Mouse (Mus musculus) embryonic facial prominence, embryonic 12.5 days (tissue): Measurements from ENCODE around the gene Hoxc8. TPM values are rescaled to one million over a fixed set of nuclear protein-coding genes. Genes with fewer than 3 reads are reported as not detected.

Experiments
- ATAC-seq: fragments of 200-750 bp; cut with Nextera tagmentation; 2 replicates; pipeline ENCODE4 v1.8.0; 2017; ENCODE audit not compliant: insufficient number of reproducible peaks, insufficient read depth, low FRiP score, low TSS enrichment
- H3K27ac ChIP-seq: fragments of 300-500 bp; sonication (generic); 2 replicates; pipeline ENCODE4 v1.5.1; 2016; ENCODE audit warnings: mild to moderate bottlenecking
- H3K27me3 ChIP-seq: fragments of 300-500 bp; sonication (generic); 2 replicates; pipeline ENCODE4 v1.6.1; 2016; ENCODE audit warnings: mild to moderate bottlenecking, moderate library complexity
- H3K36me3 ChIP-seq: fragments of 300-500 bp; sonication (generic); 2 replicates; pipeline ENCODE4 v1.6.1; 2016; ENCODE audit warnings: mild to moderate bottlenecking
- H3K4me1 ChIP-seq: fragments of 300-500 bp; sonication (generic); 2 replicates; pipeline ENCODE4 v1.6.1; 2016
- H3K4me2 ChIP-seq: fragments of 300-500 bp; sonication (generic); replicated peaks from 2 replicates; pipeline ENCODE4 v1.6.1; 2016; ENCODE audit warnings: mild to moderate bottlenecking, moderate library complexity
- H3K4me3 ChIP-seq: fragments of 300-500 bp; sonication (generic); 2 replicates; pipeline ENCODE4 v1.5.1; 2016; ENCODE audit warnings: mild to moderate bottlenecking
- H3K9ac ChIP-seq: fragments of 300-500 bp; sonication (generic); 2 replicates; pipeline ENCODE4 v1.6.1; 2016; ENCODE audit warnings: mild to moderate bottlenecking, moderate library complexity
- H3K9me3 ChIP-seq: fragments of 300-500 bp; sonication (generic); 2 replicates; pipeline ENCODE4 v1.6.1; 2016; ENCODE audit warnings: mild to moderate bottlenecking, moderate library complexity
- WGBS: fragments of 180-500 bp; shearing (Covaris S2); methylation state at CpG from one replicate; pipeline ENCODE4 v1.1.7; 2016; 5-methylcytosine and 5-hydroxymethylcytosine counted together
- polyA plus RNA-seq: library from polyadenylated mRNA; unstranded; fragments of >200 nt; fragmentation: Nextera tagmentation; extraction: Ambion mirVana; gene quantifications from 2 replicates; pipeline ENCODE4 v1.2.1, GENCODE M21; 2016

The Hoxc8 gene
- polyA plus RNA-seq, 1 experiment from 2014 or later, result not detected

DNA sequence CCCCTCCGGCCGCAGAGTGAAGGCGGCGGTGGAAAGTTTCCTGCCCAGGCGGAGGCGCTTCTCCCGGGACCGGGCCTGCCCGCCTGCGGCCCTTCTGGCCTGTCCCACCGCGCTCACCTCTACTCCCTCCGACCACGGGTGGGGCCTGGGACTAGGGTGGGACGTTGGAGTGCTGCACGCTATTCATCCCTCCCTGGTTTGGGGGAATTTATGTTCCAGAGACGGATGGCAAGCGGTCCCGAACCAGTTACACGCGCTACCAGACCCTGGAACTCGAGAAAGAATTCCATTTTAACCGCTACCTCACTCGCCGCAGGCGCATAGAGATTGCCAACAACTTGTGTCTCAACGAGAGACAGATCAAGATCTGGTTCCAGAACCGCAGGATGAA is 24.6 kb downstream of the Hoxc8 start:
- under 1% methylated on average over 28 of the region's 28 CpGs for WGBS
- Histone ChIP-seq H3K27ac (no peak overlapping the region), H3K4me1 (no peaks in the 10 kb centered on the region), H3K27me3 (peaks cover 98% of the 10 kb centered on the region), H3K4me3 (0 out of 2 replicates have a peak overlapping the region, but pooled peaks have one; percentile 7), H3K9ac (no peak overlapping the region), H3K36me3 (no peaks in the 10 kb centered on the region), H3K4me2 (0 out of 2 replicates have a peak overlapping the region, but pooled peaks have one; percentile 3), H3K9me3 (no peaks in the 10 kb centered on the region)
- no peak for ATAC-seq

GRCm38 (mm10) chr15:103015406-103016166 is 25.2 kb downstream of the Hoxc8 start:
- no peak overlapping the region for H3K4me3 ChIP-seq
- no peaks in the 10 kb centered on the region for H3K9me3 ChIP-seq
- H3K9ac ChIP-seq, result no peak overlapping the region
- H3K4me1 ChIP-seq, result no peaks in the 10 kb centered on the region
- H3K36me3 ChIP-seq, result no peaks in the 10 kb centered on the region
- no peak overlapping the region for H3K4me2 ChIP-seq
- H3K27ac ChIP-seq, result no peak overlapping the region
- no peak for ATAC-seq
- 3% methylated on average over 19 of the region's 19 CpGs for WGBS
- peaks cover 98% of the 10 kb centered on the region for H3K27me3 ChIP-seq

DNA sequence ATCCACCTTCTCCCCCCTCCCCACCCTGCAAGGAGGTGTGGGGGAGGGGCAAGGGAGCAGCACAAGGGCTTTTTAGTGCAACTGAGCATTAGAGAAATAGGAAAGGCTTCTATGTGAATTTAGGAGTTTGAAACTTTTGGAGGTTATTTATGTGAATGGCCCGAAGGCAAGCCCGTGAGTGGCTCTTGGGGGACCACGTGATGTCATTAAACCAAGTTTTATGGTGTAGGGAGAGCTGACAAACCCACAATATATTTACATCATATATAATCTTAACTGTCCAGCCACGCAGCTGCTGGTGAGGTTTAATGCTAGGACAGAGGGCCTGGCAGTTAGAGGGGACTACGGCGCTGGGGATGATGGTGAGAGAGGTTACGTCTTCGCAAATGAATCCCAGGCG is 28.2 kb downstream of the Hoxc8 start, which contains the start of gene Hoxc4:
Gene Hoxc4 (plus strand): TSS at position 299 of the 400 bp plus-strand sequence.
- H3K4me3 ChIP-seq, result no peak within 1 kb of the TSS

GRCm38 (mm10) chr15:103020899-103021418 is 30.6 kb downstream of the Hoxc8 start:
- WGBS, result 0% methylated on average over 8 of the region's 8 CpGs
- Histone ChIP-seq H3K4me2 (no peak overlapping the region), H3K9me3 (no peaks in the 10 kb centered on the region), H3K27ac (no peak overlapping the region), H3K4me3 (no peak overlapping the region), H3K4me1 (no peaks in the 10 kb centered on the region), H3K27me3 (peaks cover 98% of the 10 kb centered on the region), H3K36me3 (no peaks in the 10 kb centered on the region), H3K9ac (no peak overlapping the region)
- ATAC-seq, result no peak

More for the DNA sequence above, 28.2 kb downstream of the Hoxc8 start, which contains the start of gene Hoxc4:
- H3K4me1 ChIP-seq, result no peaks in the 10 kb centered on the region
- peaks cover 100% of the 10 kb centered on the region for H3K27me3 ChIP-seq
- ATAC-seq, result no peak
- H3K9me3 ChIP-seq, result no peaks in the 10 kb centered on the region
- H3K4me2 ChIP-seq, result no peak within 1 kb of the TSS
- no peak within 1 kb of the TSS for H3K27ac ChIP-seq
- no peaks in the 10 kb centered on the region for H3K36me3 ChIP-seq
- 4% methylated on average over 9 of the region's 9 CpGs for WGBS
- H3K9ac ChIP-seq, result no peak within 1 kb of the TSS

DNA sequence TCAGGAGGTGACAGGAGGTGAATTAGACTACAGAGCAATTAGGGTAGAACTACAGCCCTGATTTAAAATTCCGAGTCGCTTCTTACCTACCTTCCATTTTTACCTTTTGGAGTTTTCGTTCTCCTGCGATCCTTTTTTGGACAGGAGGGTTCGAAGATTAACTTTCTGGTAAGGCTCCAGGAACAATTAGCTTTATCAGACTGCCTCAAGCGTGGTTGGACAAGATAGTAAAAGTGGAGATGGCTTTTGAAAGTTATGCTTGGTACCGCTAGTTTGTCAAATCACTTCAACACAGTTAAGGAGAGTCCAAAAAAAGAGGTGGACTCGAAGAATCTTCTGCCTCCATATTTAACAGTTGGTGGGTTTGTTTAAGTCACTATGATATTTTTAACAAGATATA is 31.1 kb downstream of the Hoxc8 start:
- no peak overlapping the region for H3K9ac ChIP-seq
- no peak overlapping the region for H3K4me2 ChIP-seq
- H3K9me3 ChIP-seq, result no peaks in the 10 kb centered on the region
- no peaks in the 10 kb centered on the region for H3K36me3 ChIP-seq
- H3K27me3 ChIP-seq, result peaks cover 98% of the 10 kb centered on the region
- no peaks in the 10 kb centered on the region for H3K4me1 ChIP-seq
- ATAC-seq, result no peak
- H3K27ac ChIP-seq, result no peak overlapping the region
- H3K4me3 ChIP-seq, result no peak overlapping the region
- WGBS, result 7% methylated on average over 8 of the region's 8 CpGs

DNA sequence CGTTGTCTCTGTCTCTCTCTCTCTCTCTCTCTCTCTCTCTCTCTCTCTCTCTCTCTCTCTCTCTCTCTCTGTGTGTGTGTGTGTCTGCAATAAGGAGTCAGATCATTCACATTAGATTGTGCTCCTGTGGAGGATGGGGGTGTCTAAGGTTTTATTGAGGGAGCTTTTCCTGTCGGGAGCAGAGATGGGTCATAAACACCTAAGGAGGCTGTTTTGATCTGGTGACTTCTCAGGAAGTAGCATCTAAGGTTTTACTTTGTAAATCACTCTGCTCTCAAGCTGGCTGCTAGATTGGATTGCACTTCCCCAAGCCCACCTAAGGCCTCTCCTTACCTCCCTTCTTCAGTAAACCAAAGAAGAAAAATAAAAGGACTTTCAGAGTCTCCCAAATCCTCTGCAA is 33.7 kb downstream of the Hoxc8 start:
- 2% methylated on average over 2 of the region's 2 CpGs for WGBS
- Histone ChIP-seq H3K9me3 (no peaks in the 10 kb centered on the region), H3K4me2 (no peak overlapping the region)

DNA sequence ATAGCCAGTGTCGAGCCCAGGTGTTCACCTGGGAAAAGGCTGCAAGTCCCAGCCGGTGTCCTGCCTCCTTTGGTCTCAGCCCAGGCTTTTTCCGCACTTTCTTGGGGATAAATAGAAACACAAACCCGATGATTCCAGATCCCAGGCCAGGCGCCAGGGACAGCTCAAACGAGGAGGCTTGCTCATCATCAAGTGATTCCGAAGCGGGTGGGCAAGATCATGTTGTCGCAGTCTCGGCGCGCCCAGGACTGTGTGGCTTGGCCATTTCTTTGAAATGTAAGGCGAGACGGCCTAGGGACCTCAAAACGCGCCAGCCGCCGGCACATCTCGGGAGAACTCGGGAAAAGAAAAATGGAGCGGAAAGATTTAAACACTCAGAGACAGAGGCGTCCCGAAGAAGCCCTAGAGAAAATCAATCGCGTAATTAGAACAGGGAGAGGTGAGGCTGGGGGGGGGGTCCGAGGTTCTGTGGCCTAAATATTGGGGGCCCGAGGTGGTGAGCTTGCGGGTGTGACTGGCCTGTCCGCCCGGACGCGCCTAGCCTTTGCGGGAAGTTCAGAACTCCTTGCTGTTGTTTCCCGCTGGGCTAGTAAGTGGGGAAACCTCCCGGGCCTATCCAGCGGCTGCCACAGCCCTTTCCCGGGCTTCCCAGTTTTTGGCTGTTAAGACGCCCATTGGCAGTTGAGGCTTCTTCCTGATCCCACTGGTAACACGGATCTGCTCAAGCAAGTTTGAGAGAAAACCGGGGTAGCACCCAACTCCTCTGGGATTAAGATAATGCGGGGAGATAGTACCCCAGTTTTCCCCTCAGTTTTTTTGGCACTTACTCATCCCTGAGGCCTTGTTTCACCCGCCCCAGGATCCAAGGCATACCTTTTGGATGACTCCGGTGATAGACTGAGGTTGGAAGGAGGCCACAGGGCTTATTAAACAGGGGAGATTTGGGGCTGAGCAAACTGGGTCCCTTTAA is 37.1 kb downstream of the Hoxc8 start:
- peaks cover 98% of the 10 kb centered on the region for H3K27me3 ChIP-seq
- H3K4me2 ChIP-seq, result no peak overlapping the region
- H3K9ac ChIP-seq, result no peak overlapping the region
- no peak for ATAC-seq
- H3K4me1 ChIP-seq, result no peaks in the 10 kb centered on the region
- no peak overlapping the region for H3K4me3 ChIP-seq
- H3K27ac ChIP-seq, result no peak overlapping the region
- H3K36me3 ChIP-seq, result no peaks in the 10 kb centered on the region
- no peaks in the 10 kb centered on the region for H3K9me3 ChIP-seq
- WGBS, result under 1% methylated on average over 43 of the region's 43 CpGs

More for the DNA sequence above, 33.7 kb downstream of the Hoxc8 start:
- no peak overlapping the region for H3K27ac ChIP-seq
- no peak overlapping the region for H3K4me3 ChIP-seq
- peaks cover 98% of the 10 kb centered on the region for H3K27me3 ChIP-seq
- no peaks in the 10 kb centered on the region for H3K4me1 ChIP-seq
- ATAC-seq, result no peak
- H3K9ac ChIP-seq, result no peak overlapping the region
- H3K36me3 ChIP-seq, result no peaks in the 10 kb centered on the region

DNA sequence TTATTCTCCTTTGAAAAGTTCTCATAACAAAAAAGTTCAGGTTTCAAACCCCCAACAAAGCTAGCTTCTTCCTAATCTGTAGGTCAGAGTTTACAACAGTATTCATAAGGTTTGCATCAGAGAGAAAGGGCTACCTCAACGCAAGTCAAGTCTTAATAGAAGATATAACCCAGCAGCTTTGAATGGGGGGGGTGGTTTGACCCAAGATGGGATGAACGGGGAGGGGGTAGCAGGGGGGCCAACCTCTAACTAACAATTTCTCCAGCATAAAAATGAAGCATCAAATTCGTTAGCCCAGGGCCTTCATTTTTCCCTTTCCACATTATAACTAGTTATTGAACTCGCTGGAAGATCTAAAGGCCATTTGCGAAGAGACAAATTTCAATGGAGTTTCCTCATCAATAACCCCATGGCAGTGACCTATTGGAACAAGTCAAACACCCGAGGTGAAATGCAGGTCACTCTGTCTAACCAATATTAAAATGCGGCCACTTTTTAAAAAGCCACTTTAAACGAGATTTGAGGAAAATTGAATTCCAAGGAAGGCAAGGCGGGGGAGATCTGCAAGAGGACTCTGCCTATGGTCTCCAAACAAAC is 38.6 kb downstream of the Hoxc8 start:
- H3K9me3 ChIP-seq, result no peaks in the 10 kb centered on the region
- no peak overlapping the region for H3K27ac ChIP-seq
- no peaks in the 10 kb centered on the region for H3K4me1 ChIP-seq
- no peak overlapping the region for H3K4me2 ChIP-seq
- H3K4me3 ChIP-seq, result no peak overlapping the region
- no peaks in the 10 kb centered on the region for H3K36me3 ChIP-seq
- WGBS, result 10% methylated on average over 9 of the region's 9 CpGs
- ATAC-seq, result no peak
- H3K27me3 ChIP-seq, result peaks cover 98% of the 10 kb centered on the region
- no peak overlapping the region for H3K9ac ChIP-seq

- H3K27ac ChIP-seq, result no peak overlapping the region
These were observed 39.7 kb downstream of the Hoxc8 start for GRCm38 (mm10) chr15:103030142-103030541.

DNA sequence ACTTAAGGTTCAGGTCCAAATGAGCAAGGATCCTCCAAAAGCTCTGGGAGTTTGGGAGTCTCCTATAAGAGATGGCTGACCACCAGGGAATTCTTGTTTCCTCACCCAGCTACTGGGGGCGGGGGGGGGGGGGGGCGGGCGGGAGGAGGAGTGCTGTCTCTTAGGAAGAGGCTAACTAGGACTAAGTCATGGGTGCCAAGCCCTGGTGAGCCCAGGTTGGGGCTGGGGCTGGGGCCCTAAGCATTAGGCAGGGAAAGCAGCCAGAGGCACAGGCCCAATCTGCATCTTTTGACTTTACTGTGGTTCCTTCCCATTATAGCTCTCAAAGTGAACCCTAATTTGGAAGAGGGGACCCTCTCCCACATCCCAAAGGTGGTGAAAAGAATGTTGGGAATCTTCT is 41.8 kb downstream of the Hoxc8 start:
- ATAC-seq, result no peak
- Histone ChIP-seq H3K27ac (no peak overlapping the region), H3K27me3 (peaks cover 99% of the 10 kb centered on the region), H3K4me3 (no peak overlapping the region), H3K4me2 (no peak overlapping the region), H3K36me3 (no peaks in the 10 kb centered on the region), H3K9me3 (no peaks in the 10 kb centered on the region), H3K4me1 (no peaks in the 10 kb centered on the region), H3K9ac (no peak overlapping the region)
- WGBS, result no CpG with 5 or more reads among the region's 3 CpGs

More at GRCm38 (mm10) chr15:103030142-103030541, 39.7 kb downstream of the Hoxc8 start:
- H3K4me2 ChIP-seq, result no peak overlapping the region
- H3K9me3 ChIP-seq, result no peaks in the 10 kb centered on the region
- 3% methylated on average over 8 of the region's 8 CpGs for WGBS
- no peak overlapping the region for H3K4me3 ChIP-seq
- ATAC-seq, result no peak
- no peaks in the 10 kb centered on the region for H3K4me1 ChIP-seq
- H3K9ac ChIP-seq, result no peak overlapping the region
- H3K27me3 ChIP-seq, result peaks cover 98% of the 10 kb centered on the region
- H3K36me3 ChIP-seq, result no peaks in the 10 kb centered on the region
